Mouse (Mus musculus): ENCODE data around the gene Ctnna2. TPM values are rescaled to one million over a fixed set of nuclear protein-coding genes. Genes with fewer than 3 reads are reported as not detected.

The Ctnna2 gene
- polyA plus RNA-seq, 1 experiment from 2014 or later: 1.8 TPM

- no peak overlapping the region for H3K9ac ChIP-seq (ENCODE audit: low read depth, low read length)
- H3K4me3 ChIP-seq (ENCODE audit: low read depth, low read length): no peak overlapping the region
- no peak overlapping the region for H3K4me2 ChIP-seq
- no peaks in the 10 kb centered on the region for H3K4me1 ChIP-seq (ENCODE audit: control insufficient read depth, insufficient read depth, low read length)
- no peaks in the 10 kb centered on the region for H3K27me3 ChIP-seq (ENCODE audit: control insufficient read depth, insufficient read depth, low read length)
- ATAC-seq (replicated peaks; ENCODE audit: insufficient number of reproducible peaks, low FRiP score, low TSS enrichment): no peak
- no peaks in the 10 kb centered on the region for H3K36me3 ChIP-seq (ENCODE audit: control insufficient read depth, insufficient read depth, low read length)
- no peaks in the 10 kb centered on the region for H3K9me3 ChIP-seq (replicated peaks; ENCODE audit: control insufficient read depth, low read length)
- 65% methylated on average over 9 of the region's 9 CpGs for WGBS (ENCODE audit: insufficient replicate concordance)
- no peak overlapping the region for H3K27ac ChIP-seq (ENCODE audit: low read depth, low read length)
These were observed 621.6 kb downstream of the Ctnna2 start for GRCm38 (mm10) chr6:77357748-77358470.

DNA sequence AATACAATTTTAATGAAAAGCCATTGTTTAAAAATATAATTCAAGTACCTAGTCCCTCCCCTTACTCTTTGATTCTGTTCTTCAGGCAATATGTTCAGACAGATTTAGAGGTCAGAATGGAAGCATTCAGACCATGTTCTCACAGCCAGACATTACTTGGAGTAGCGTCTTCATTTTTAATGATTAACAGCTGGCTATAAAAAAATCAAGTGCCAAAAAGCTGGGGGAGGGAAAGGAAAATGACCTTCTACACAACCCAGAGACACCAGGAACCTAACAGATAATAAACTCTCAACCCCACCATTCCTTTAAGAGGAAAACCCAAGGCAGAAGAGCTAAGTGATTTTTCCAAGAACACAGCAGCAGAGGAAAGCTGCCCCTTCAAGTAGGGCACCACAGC is 624.7 kb downstream of the Ctnna2 start:
- no peak overlapping the region for H3K4me2 ChIP-seq
- no peak for ATAC-seq (replicated peaks; ENCODE audit: insufficient number of reproducible peaks, low FRiP score, low TSS enrichment)
- H3K9me3 ChIP-seq (replicated peaks; ENCODE audit: control insufficient read depth, low read length): no peaks in the 10 kb centered on the region
- no peaks in the 10 kb centered on the region for H3K27me3 ChIP-seq (ENCODE audit: control insufficient read depth, insufficient read depth, low read length)
- H3K4me1 ChIP-seq (ENCODE audit: control insufficient read depth, insufficient read depth, low read length): no peaks in the 10 kb centered on the region
- H3K9ac ChIP-seq (ENCODE audit: low read depth, low read length): no peak overlapping the region
- H3K36me3 ChIP-seq (ENCODE audit: control insufficient read depth, insufficient read depth, low read length): no peaks in the 10 kb centered on the region
- H3K4me3 ChIP-seq (ENCODE audit: low read depth, low read length): no peak overlapping the region
- no peak overlapping the region for H3K27ac ChIP-seq (ENCODE audit: low read depth, low read length)
- WGBS (ENCODE audit: insufficient replicate concordance): 69% methylated on average over 1 of the region's 1 CpGs

- no peak for ATAC-seq (replicated peaks; ENCODE audit: insufficient number of reproducible peaks, low FRiP score, low TSS enrichment)
- Histone ChIP-seq H3K27ac (ENCODE audit: low read depth, low read length) (no peak overlapping the region), H3K4me2 (no peak overlapping the region), H3K4me1 (ENCODE audit: control insufficient read depth, insufficient read depth, low read length) (no peaks in the 10 kb centered on the region), H3K9me3 (replicated peaks; ENCODE audit: control insufficient read depth, low read length) (no peaks in the 10 kb centered on the region), H3K27me3 (ENCODE audit: control insufficient read depth, insufficient read depth, low read length) (no peaks in the 10 kb centered on the region), H3K36me3 (ENCODE audit: control insufficient read depth, insufficient read depth, low read length) (no peaks in the 10 kb centered on the region), H3K4me3 (ENCODE audit: low read depth, low read length) (no peak overlapping the region), H3K9ac (ENCODE audit: low read depth, low read length) (no peak overlapping the region)
These were observed 635.7 kb downstream of the Ctnna2 start for GRCm38 (mm10) chr6:77343781-77344180.

- H3K36me3 ChIP-seq (ENCODE audit: control insufficient read depth, insufficient read depth, low read length): no peaks in the 10 kb centered on the region
- no peaks in the 10 kb centered on the region for H3K27me3 ChIP-seq (ENCODE audit: control insufficient read depth, insufficient read depth, low read length)
- 80% methylated on average over 2 of the region's 2 CpGs for WGBS (ENCODE audit: insufficient replicate concordance)
- no peaks in the 10 kb centered on the region for H3K9me3 ChIP-seq (replicated peaks; ENCODE audit: control insufficient read depth, low read length)
- no peak for ATAC-seq (replicated peaks; ENCODE audit: insufficient number of reproducible peaks, low FRiP score, low TSS enrichment)
- H3K4me3 ChIP-seq (ENCODE audit: low read depth, low read length): no peak overlapping the region
- no peak overlapping the region for H3K9ac ChIP-seq (ENCODE audit: low read depth, low read length)
- no peak overlapping the region for H3K27ac ChIP-seq (ENCODE audit: low read depth, low read length)
- no peaks in the 10 kb centered on the region for H3K4me1 ChIP-seq (ENCODE audit: control insufficient read depth, insufficient read depth, low read length)
- no peak overlapping the region for H3K4me2 ChIP-seq
These were observed 644.0 kb downstream of the Ctnna2 start for GRCm38 (mm10) chr6:77335537-77335936.

- Histone ChIP-seq H3K27me3 (ENCODE audit: control insufficient read depth, insufficient read depth, low read length) (no peaks in the 10 kb centered on the region), H3K4me1 (ENCODE audit: control insufficient read depth, insufficient read depth, low read length) (no peaks in the 10 kb centered on the region), H3K36me3 (ENCODE audit: control insufficient read depth, insufficient read depth, low read length) (no peaks in the 10 kb centered on the region), H3K27ac (ENCODE audit: low read depth, low read length) (no peak overlapping the region), H3K4me2 (no peak overlapping the region), H3K9me3 (replicated peaks; ENCODE audit: control insufficient read depth, low read length) (no peaks in the 10 kb centered on the region), H3K4me3 (ENCODE audit: low read depth, low read length) (no peak overlapping the region), H3K9ac (ENCODE audit: low read depth, low read length) (no peak overlapping the region)
- no peak for ATAC-seq (replicated peaks; ENCODE audit: insufficient number of reproducible peaks, low FRiP score, low TSS enrichment)
- 68% methylated on average over 3 of the region's 3 CpGs for WGBS (ENCODE audit: insufficient replicate concordance)
These were observed 654.8 kb downstream of the Ctnna2 start for GRCm38 (mm10) chr6:77324748-77325147.

DNA sequence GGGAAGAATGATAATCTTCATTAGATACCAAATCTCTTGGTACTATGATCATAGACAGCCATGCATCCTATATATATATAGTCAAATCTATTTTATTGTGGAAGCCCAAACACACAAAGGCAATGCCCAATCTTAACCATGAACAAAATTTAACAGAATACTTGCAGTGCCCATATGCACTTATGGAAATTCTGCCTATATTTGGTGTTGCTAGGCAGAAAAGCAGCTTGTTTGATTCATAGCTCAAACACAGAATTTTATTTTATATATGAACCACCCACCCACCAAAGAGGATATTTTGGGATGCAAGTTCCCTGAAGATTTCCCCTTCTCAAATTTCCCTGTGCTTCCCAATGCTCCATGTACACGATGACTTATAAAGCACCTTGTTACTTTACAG is 655.2 kb downstream of the Ctnna2 start:
- H3K4me3 ChIP-seq (ENCODE audit: low read depth, low read length): no peak overlapping the region
- no peaks in the 10 kb centered on the region for H3K9me3 ChIP-seq (replicated peaks; ENCODE audit: control insufficient read depth, low read length)
- H3K27me3 ChIP-seq (ENCODE audit: control insufficient read depth, insufficient read depth, low read length): no peaks in the 10 kb centered on the region
- WGBS (ENCODE audit: insufficient replicate concordance): 82% methylated on average over 1 of the region's 1 CpGs
- ATAC-seq (replicated peaks; ENCODE audit: insufficient number of reproducible peaks, low FRiP score, low TSS enrichment): no peak
- H3K36me3 ChIP-seq (ENCODE audit: control insufficient read depth, insufficient read depth, low read length): no peaks in the 10 kb centered on the region
- H3K4me1 ChIP-seq (ENCODE audit: control insufficient read depth, insufficient read depth, low read length): no peaks in the 10 kb centered on the region
- no peak overlapping the region for H3K27ac ChIP-seq (ENCODE audit: low read depth, low read length)
- H3K9ac ChIP-seq (ENCODE audit: low read depth, low read length): no peak overlapping the region
- H3K4me2 ChIP-seq: no peak overlapping the region

- Histone ChIP-seq H3K27ac (ENCODE audit: low read depth, low read length) (no peak overlapping the region), H3K9me3 (replicated peaks; ENCODE audit: control insufficient read depth, low read length) (no peaks in the 10 kb centered on the region), H3K4me2 (no peak overlapping the region), H3K4me1 (ENCODE audit: control insufficient read depth, insufficient read depth, low read length) (no peaks in the 10 kb centered on the region), H3K9ac (ENCODE audit: low read depth, low read length) (no peak overlapping the region), H3K4me3 (ENCODE audit: low read depth, low read length) (no peak overlapping the region), H3K36me3 (ENCODE audit: control insufficient read depth, insufficient read depth, low read length) (no peaks in the 10 kb centered on the region), H3K27me3 (ENCODE audit: control insufficient read depth, insufficient read depth, low read length) (no peaks in the 10 kb centered on the region)
- no peak for ATAC-seq (replicated peaks; ENCODE audit: insufficient number of reproducible peaks, low FRiP score, low TSS enrichment)
- 85% methylated on average over 3 of the region's 3 CpGs for WGBS (ENCODE audit: insufficient replicate concordance)
These were observed 672.7 kb downstream of the Ctnna2 start for GRCm38 (mm10) chr6:77306796-77307195.

DNA sequence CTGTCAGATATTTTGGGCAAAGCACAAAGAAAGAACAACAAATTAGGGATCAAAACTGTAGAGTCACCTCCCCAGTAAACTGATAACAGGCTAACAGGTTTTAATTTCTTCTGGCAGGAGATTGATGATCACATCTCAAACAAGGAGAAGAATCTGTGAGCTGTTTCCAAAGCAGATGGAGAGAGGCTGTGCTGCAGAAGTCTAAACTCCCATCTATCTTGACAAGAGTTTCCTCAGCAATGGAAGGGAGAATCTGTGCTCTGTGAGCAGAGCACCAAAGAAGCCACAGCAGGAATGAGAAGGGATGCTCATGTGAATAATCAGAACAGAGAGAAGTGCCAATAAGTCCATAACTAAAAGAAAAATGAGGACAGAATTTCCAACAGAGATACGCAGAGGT is 678.2 kb downstream of the Ctnna2 start:
- WGBS (ENCODE audit: insufficient replicate concordance): 70% methylated on average over 1 of the region's 1 CpGs

DNA sequence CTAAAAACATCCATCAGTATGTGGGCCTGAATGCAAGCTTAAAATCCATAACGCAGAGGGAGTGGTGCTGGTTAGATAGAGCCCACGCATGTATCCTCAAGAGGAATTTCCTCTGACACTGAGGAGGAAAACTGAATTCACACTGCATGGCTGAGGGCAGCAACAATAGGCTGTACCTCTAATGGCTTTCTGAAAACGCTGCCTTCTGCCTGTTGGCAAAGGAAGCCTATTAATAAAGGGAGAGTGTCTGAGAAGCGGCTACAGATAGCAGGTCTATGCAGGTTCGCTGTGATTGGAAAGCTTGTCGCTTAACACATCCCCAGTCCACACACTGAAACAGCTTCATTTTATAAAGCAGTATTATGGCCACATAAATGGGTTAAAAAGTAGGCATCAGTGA is 688.1 kb downstream of the Ctnna2 start:
- Histone ChIP-seq H3K4me2 (no peak overlapping the region), H3K9ac (ENCODE audit: low read depth, low read length) (no peak overlapping the region), H3K4me3 (ENCODE audit: low read depth, low read length) (no peak overlapping the region), H3K36me3 (ENCODE audit: control insufficient read depth, insufficient read depth, low read length) (no peaks in the 10 kb centered on the region), H3K4me1 (ENCODE audit: control insufficient read depth, insufficient read depth, low read length) (no peaks in the 10 kb centered on the region), H3K9me3 (replicated peaks; ENCODE audit: control insufficient read depth, low read length) (no peaks in the 10 kb centered on the region), H3K27me3 (ENCODE audit: control insufficient read depth, insufficient read depth, low read length) (no peaks in the 10 kb centered on the region), H3K27ac (ENCODE audit: low read depth, low read length) (no peak overlapping the region)
- no peak for ATAC-seq (replicated peaks; ENCODE audit: insufficient number of reproducible peaks, low FRiP score, low TSS enrichment)
- WGBS (ENCODE audit: insufficient replicate concordance): 62% methylated on average over 6 of the region's 6 CpGs

More for the DNA sequence above, 678.2 kb downstream of the Ctnna2 start:
- no peaks in the 10 kb centered on the region for H3K27me3 ChIP-seq (ENCODE audit: control insufficient read depth, insufficient read depth, low read length)
- no peak overlapping the region for H3K4me2 ChIP-seq
- ATAC-seq (replicated peaks; ENCODE audit: insufficient number of reproducible peaks, low FRiP score, low TSS enrichment): no peak
- H3K9ac ChIP-seq (ENCODE audit: low read depth, low read length): no peak overlapping the region
- no peaks in the 10 kb centered on the region for H3K36me3 ChIP-seq (ENCODE audit: control insufficient read depth, insufficient read depth, low read length)
- H3K4me1 ChIP-seq (ENCODE audit: control insufficient read depth, insufficient read depth, low read length): no peaks in the 10 kb centered on the region
- no peak overlapping the region for H3K27ac ChIP-seq (ENCODE audit: low read depth, low read length)
- H3K4me3 ChIP-seq (ENCODE audit: low read depth, low read length): no peak overlapping the region
- H3K9me3 ChIP-seq (replicated peaks; ENCODE audit: control insufficient read depth, low read length): no peaks in the 10 kb centered on the region

Measured in heart, embryonic 11.5 days (tissue).